Mouse (Mus musculus): ENCODE results near the gene Mettl23.

- no peak for TF ChIP-seq TAL1 (conservative IDR thresholded peaks at IDR 0.05; ENCODE audit: low read depth, low read length)
- no peak for TF ChIP-seq CTCF (IDR thresholded peaks at IDR 0.05; ENCODE audit: low read depth, low read length)
Observed at GRCm38 (mm10) chr11:116813610-116814009, 29.5 kb upstream of the Mettl23 start.

Data from G1E (cell line).